Mouse (Mus musculus) olfactory bulb, adult 2 months (tissue): Measurements from ENCODE around the gene Dtnb. TPM values are rescaled to one million over a fixed set of nuclear protein-coding genes. Genes with fewer than 3 reads are reported as not detected.

Experiments
- H3K27ac ChIP-seq: fragments of 200-500 bp; 2 replicates; pipeline ENCODE4 v1.5.1; 2012; ENCODE audit warnings: low read depth, low read length; ENCODE audit not compliant: insufficient read depth
- H3K4me1 ChIP-seq: fragments of 200-500 bp; 2 replicates; pipeline ENCODE4 v1.6.1; 2012; ENCODE audit warnings: low read length; ENCODE audit not compliant: control insufficient read depth, insufficient read depth
- H3K4me3 ChIP-seq: fragments of 200-500 bp; 2 replicates; pipeline ENCODE4 v1.5.1; 2012; ENCODE audit warnings: mild to moderate bottlenecking, low read depth, low read length, moderate library complexity; ENCODE audit not compliant: insufficient read depth
- CTCF ChIP-seq: fragments of 200-500 bp; IDR thresholded peaks from 2 replicates; pipeline ENCODE4 v1.5.1; 2012; ENCODE audit warnings: low read depth, mild to moderate bottlenecking, low read length, moderate library complexity; ENCODE audit not compliant: insufficient read depth
- POLR2A ChIP-seq: fragments of 200-500 bp; IDR thresholded peaks from 2 replicates; pipeline ENCODE4 v1.6.1; 2012; ENCODE audit warnings: mild to moderate bottlenecking, low read depth, low read length, moderate library complexity; ENCODE audit not compliant: insufficient read depth
- WGBS: fragments of 180-500 bp; shearing (Covaris S2); methylation state at CpG from one replicate; pipeline ENCODE4 v1.1.7; 2018; 5-methylcytosine and 5-hydroxymethylcytosine counted together
- polyA plus RNA-seq: library from polyadenylated mRNA; stranded (reverse); fragments of >200 nt; gene quantifications from 2 replicates; pipeline ENCODE4 v1.2.4, GENCODE M21; 2012; ENCODE audit warnings: low replicate concordance; ENCODE audit not compliant: missing spikeins, insufficient read depth, insufficient read length

Gene Dtnb
- polyA plus RNA-seq, 1 experiment = not detected

- WGBS = 95% methylated on average over 3 of the region's 3 CpGs
- Histone ChIP-seq H3K4me3 (no peak overlapping the region), H3K4me1 (peaks cover 2% of the 10 kb centered on the region), H3K27ac (no peak overlapping the region)
- TF ChIP-seq CTCF (no peak), POLR2A (no peak)
Observed at GRCm38 (mm10) chr12:3756216-3756615, 184.0 kb downstream of the Dtnb start.

GRCm38 (mm10) chr12:3758127-3758526 is 185.9 kb downstream of the Dtnb start:
- Histone ChIP-seq H3K27ac (no peak overlapping the region), H3K4me1 (peaks cover 6% of the 10 kb centered on the region), H3K4me3 (no peak overlapping the region)
- TF ChIP-seq POLR2A (no peak), CTCF (no peak)
- WGBS = 86% methylated on average over 3 of the region's 3 CpGs

DNA sequence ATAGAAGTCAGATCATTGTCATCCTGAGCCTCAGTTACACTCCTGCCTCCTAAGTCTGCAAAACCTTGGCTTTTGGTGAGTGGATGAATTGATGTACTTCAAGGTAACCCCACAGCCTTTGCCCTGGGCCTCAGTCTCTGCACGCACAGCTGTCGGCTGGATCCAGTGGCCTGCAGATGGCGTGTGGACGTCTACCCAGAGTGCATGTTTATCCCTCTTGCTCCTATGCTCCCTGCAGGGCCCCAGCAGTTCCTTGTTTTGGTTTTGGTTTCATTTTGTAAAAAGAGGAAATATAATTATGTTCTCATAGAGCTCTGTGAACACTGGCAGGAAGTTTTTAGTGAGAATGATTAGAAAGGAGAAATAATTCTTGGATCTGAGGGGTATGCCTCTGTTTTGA is 187.2 kb downstream of the Dtnb start:
- WGBS = 71% methylated on average over 4 of the region's 4 CpGs
- TF ChIP-seq POLR2A (no peak), CTCF (no peak)
- no peak overlapping the region for H3K27ac ChIP-seq

DNA sequence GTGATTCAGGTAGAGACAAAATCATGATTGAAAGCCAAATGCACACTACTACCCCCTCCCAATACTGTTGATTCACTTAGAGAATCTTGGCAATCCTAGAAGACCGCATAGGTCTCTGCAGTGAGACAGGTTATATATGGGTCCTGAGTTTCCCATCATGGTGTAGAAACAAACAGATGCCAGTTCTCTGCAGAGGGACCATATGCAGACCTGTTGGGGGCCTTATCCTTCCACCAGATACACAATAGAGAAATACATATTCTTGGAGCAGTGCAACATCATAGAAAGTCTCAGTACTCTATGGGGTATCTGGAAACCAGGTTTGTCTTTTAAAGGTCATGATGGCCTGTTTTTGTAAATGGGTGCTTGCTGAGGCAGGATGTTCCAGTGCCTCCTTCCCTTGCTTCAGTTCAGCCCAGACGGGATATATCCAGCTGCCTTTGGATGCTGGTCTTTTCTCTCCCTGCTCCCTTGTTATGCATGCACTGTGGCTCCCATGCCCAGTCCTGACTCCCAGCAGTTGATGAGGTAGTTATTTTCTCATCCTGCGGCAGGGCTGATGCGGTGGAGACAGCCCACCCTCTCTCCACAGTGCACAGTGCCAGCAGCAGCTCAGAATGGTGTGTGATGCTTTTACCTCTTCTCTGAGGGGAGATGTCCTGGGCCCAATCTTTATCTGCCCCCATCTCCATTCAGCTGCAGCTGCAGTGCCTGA is 188.9 kb downstream of the Dtnb start:
- WGBS = 41% methylated on average over 4 of the region's 4 CpGs
- Histone ChIP-seq H3K4me1 (peaks cover 6% of the 10 kb centered on the region), H3K4me3 (no peak overlapping the region), H3K27ac (peak overlapping the region; percentile 20; the same call in 1 of the 2 replicates)
- TF ChIP-seq CTCF (no peak), POLR2A (no peak)

More for the DNA sequence above, 187.2 kb downstream of the Dtnb start:
- no peak overlapping the region for H3K4me3 ChIP-seq
- H3K4me1 ChIP-seq = peaks cover 6% of the 10 kb centered on the region

DNA sequence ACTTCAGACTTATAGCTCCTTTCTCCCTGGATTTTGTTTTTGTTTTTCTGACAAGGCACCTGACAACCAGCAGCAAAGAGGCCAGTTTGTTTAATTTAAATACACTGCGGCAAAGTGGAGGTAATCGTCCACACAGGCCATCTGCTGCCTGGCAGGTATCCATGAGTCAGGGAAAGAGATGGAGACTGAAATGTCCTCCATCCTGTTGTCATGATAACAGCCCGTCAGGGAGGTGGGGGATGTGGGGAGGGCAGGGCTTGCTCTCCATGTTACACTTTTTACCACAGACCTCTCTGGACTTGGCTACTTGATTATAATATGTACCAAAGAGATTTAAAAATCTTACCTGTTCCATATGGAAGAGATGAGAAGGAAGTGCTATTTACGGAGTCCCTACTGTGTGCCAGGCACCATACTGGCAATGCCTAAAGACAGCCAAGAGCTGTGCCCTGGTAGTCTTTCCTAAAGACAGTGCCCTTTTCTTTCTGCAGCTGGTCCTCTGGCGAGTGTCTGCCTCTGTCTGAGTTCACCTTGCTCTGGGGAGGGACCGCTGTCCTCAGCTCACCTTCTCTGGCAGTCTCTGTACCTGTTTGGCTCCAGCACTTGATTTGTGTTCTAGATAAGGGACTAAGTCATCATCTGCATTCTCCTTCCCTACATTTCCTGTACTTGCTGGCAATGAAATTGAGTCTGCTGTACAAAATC is 189.6 kb downstream of the Dtnb start:
- H3K4me3 ChIP-seq = no peak overlapping the region
- H3K27ac ChIP-seq = no peak overlapping the region
- 59% methylated on average over 6 of the region's 6 CpGs for WGBS
- TF ChIP-seq POLR2A = no peak
- no peak for TF ChIP-seq CTCF
- H3K4me1 ChIP-seq = peaks cover 6% of the 10 kb centered on the region

GRCm38 (mm10) chr12:3764191-3764804 is 192.1 kb downstream of the Dtnb start:
- Histone ChIP-seq H3K4me3 (no peak overlapping the region), H3K4me1 (peaks cover 6% of the 10 kb centered on the region), H3K27ac (no peak overlapping the region)
- TF ChIP-seq CTCF (no peak), POLR2A (no peak)
- 70% methylated on average over 3 of the region's 3 CpGs for WGBS

GRCm38 (mm10) chr12:3767360-3767759 is 195.2 kb downstream of the Dtnb start:
- 81% methylated on average over 8 of the region's 8 CpGs for WGBS
- H3K4me3 ChIP-seq = no peak overlapping the region
- peaks cover 3% of the 10 kb centered on the region; the same call in 1 of the 2 replicates for H3K4me1 ChIP-seq
- TF ChIP-seq POLR2A = no peak
- no peak for TF ChIP-seq CTCF
- H3K27ac ChIP-seq = no peak overlapping the region

- H3K4me3 ChIP-seq = no peak overlapping the region
- H3K4me1 ChIP-seq = peaks cover 12% of the 10 kb centered on the region
- TF ChIP-seq POLR2A = no peak
- 92% methylated on average over 4 of the region's 4 CpGs for WGBS
- no peak overlapping the region for H3K27ac ChIP-seq
Observed at GRCm38 (mm10) chr12:3768391-3768790, 196.2 kb downstream of the Dtnb start.

- no peak overlapping the region for H3K4me3 ChIP-seq
- no peak overlapping the region for H3K27ac ChIP-seq
- no peak for TF ChIP-seq POLR2A
- no peak for TF ChIP-seq CTCF
- WGBS = 67% methylated on average over 2 of the region's 2 CpGs
- H3K4me1 ChIP-seq = peaks cover 23% of the 10 kb centered on the region
Observed at GRCm38 (mm10) chr12:3770546-3770945, 198.4 kb downstream of the Dtnb start.
